Mouse (Mus musculus) small intestine, adult 2 months (tissue): ENCODE measurements around the gene Msh3.

ENCODE experiments used
- CTCF ChIP-seq: fragments of 200-500 bp; IDR thresholded peaks from 2 replicates; pipeline ENCODE4 v1.5.1; 2012; ENCODE audit warnings: low read depth, mild to moderate bottlenecking, control low read depth, inconsistent platforms, low read length, moderate library complexity, mixed read lengths; ENCODE audit not compliant: insufficient replicate concordance, insufficient read length; ENCODE audit errors: extremely low read depth
- POLR2A ChIP-seq: fragments of 200-500 bp; IDR thresholded peaks from 2 replicates; pipeline ENCODE4 v1.6.1; 2012; ENCODE audit warnings: low read depth, mild to moderate bottlenecking, control low read depth, inconsistent platforms, low read length, moderate library complexity

GRCm38 (mm10) chr13:92402063-92402462 lies 47.3 kb upstream of the Msh3 start:
- TF ChIP-seq POLR2A (no peak), CTCF (no peak)
